Mouse (Mus musculus): ENCODE measurements around the gene B4galnt3. TPM values are rescaled to one million over a fixed set of nuclear protein-coding genes. Genes with fewer than 3 reads are reported as not detected.

Gene B4galnt3
- polyA plus RNA-seq, 1 experiment: 0.10 TPM

DNA sequence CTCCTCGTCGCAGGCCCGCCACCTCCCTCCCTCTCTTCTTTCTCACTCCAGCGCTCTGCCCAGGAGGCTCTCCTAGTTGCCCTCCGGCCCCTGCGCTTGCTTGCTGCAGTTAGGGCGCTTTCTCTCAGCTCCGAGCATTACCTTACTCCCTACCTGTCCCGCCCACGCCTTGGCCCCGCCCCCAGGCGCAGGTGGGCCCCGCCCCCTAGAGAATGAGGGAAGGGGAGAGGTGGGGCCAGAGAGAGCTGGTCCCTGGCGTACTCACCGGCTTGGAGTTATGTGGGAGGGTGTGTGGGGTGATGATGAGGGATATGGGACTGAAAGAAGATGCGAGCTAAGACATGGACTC is 400 bp upstream of the B4galnt3 start:
- Histone ChIP-seq H3K4me3 (no peak overlapping the region), H3K27me3 (ENCODE audit: control insufficient read depth, insufficient read depth, insufficient read length) (peaks cover 21% of the 10 kb centered on the region), H3ac (ENCODE audit: control insufficient read depth, insufficient read length) (peak overlapping the region; percentile 6), H3K36me3 (ENCODE audit: control insufficient read depth, insufficient read depth) (no peaks in the 10 kb centered on the region), H3K4me2 (ENCODE audit: low read depth) (peak overlapping the region; percentile 55), H3K79me2 (ENCODE audit: control insufficient read depth, insufficient read depth) (no peaks in the 10 kb centered on the region)
- TF ChIP-seq MYOD1 (IDR thresholded peaks at IDR 0.05; ENCODE audit: control insufficient read depth in 1 of 3, insufficient read length in 2 of 3, low read depth in 2 of 3) (no peak), SRF (IDR thresholded peaks at IDR 0.05; ENCODE audit: control insufficient read depth, insufficient read length, low read depth) (no peak), REST (IDR thresholded peaks at IDR 0.05; ENCODE audit: insufficient read depth, insufficient read length) (no peak), CEBPB (IDR thresholded peaks at IDR 0.05; ENCODE audit: insufficient read depth, poor library complexity, severe bottlenecking) (no peak), USF1 (IDR thresholded peaks at IDR 0.05; ENCODE audit: low read depth) (no peak), TCF12 (IDR thresholded peaks at IDR 0.05; ENCODE audit: insufficient read depth, poor library complexity, severe bottlenecking) (no peak), MAX (IDR thresholded peaks at IDR 0.05; ENCODE audit: low read depth) (no peak), POLR2AphosphoS2 (IDR thresholded peaks at IDR 0.05; ENCODE audit: insufficient read length, low read depth) (no peak), POLR2A (IDR thresholded peaks at IDR 0.05; ENCODE audit: insufficient read length, low read depth) (no peak), TCF3 (IDR thresholded peaks at IDR 0.05; ENCODE audit: insufficient read length, low read depth) (no peak), MYOG (IDR thresholded peaks at IDR 0.05; ENCODE audit: control insufficient read depth in 1 of 3, insufficient read depth in 1 of 3, insufficient read length in 2 of 3, low read depth in 2 of 3) (no peak), E2F4 (IDR thresholded peaks at IDR 0.05; ENCODE audit: insufficient read depth) (no peak)

- Histone ChIP-seq H3K4me2 (ENCODE audit: low read depth) (no peak overlapping the region), H3K27me3 (ENCODE audit: control insufficient read depth, insufficient read depth, insufficient read length) (peaks cover 26% of the 10 kb centered on the region), H3K79me2 (ENCODE audit: control insufficient read depth, insufficient read depth) (no peaks in the 10 kb centered on the region), H3K36me3 (ENCODE audit: control insufficient read depth, insufficient read depth) (no peaks in the 10 kb centered on the region), H3K4me3 (no peak overlapping the region), H3ac (ENCODE audit: control insufficient read depth, insufficient read length) (no peak overlapping the region)
- TF ChIP-seq SRF (IDR thresholded peaks at IDR 0.05; ENCODE audit: control insufficient read depth, insufficient read length, low read depth) (no peak), TCF12 (IDR thresholded peaks at IDR 0.05; ENCODE audit: insufficient read depth, poor library complexity, severe bottlenecking) (no peak), POLR2A (IDR thresholded peaks at IDR 0.05; ENCODE audit: insufficient read length, low read depth) (no peak), TCF3 (IDR thresholded peaks at IDR 0.05; ENCODE audit: insufficient read length, low read depth) (no peak), E2F4 (IDR thresholded peaks at IDR 0.05; ENCODE audit: insufficient read depth) (no peak), POLR2AphosphoS2 (IDR thresholded peaks at IDR 0.05; ENCODE audit: insufficient read length, low read depth) (no peak), MAX (IDR thresholded peaks at IDR 0.05; ENCODE audit: low read depth) (no peak), MYOG (IDR thresholded peaks at IDR 0.05; ENCODE audit: control insufficient read depth in 1 of 3, insufficient read depth in 1 of 3, insufficient read length in 2 of 3, low read depth in 2 of 3) (no peak), MYOD1 (IDR thresholded peaks at IDR 0.05; ENCODE audit: control insufficient read depth in 1 of 3, insufficient read length in 2 of 3, low read depth in 2 of 3) (no peak), REST (IDR thresholded peaks at IDR 0.05; ENCODE audit: insufficient read depth, insufficient read length) (no peak), USF1 (IDR thresholded peaks at IDR 0.05; ENCODE audit: low read depth) (no peak), CEBPB (IDR thresholded peaks at IDR 0.05; ENCODE audit: insufficient read depth, poor library complexity, severe bottlenecking) (no peak)
Measured at GRCm38 (mm10) chr6:120291396-120292009, 2.9 kb downstream of the B4galnt3 start.

DNA sequence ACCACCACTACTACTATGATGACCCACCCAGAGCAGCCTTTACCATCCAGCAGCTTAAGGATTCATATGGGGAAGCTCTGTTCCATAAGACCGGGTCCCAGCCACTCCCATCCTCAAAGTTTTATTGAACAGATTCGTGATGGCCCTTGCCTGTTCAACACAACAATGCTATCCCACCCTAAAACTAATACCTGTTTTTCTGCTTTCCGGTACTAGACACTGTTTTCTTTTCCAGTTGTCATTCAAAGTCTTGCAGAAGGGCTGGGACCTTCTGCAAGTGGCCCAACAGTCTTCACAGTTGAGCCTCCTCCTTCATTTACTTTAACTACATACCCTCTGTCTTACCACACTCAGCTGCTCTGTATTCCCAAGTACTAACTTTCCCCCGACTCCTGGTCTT is 4.9 kb downstream of the B4galnt3 start:
- Histone ChIP-seq H3K27me3 (ENCODE audit: control insufficient read depth, insufficient read depth, insufficient read length) (peaks cover 19% of the 10 kb centered on the region), H3K36me3 (ENCODE audit: control insufficient read depth, insufficient read depth) (no peaks in the 10 kb centered on the region), H3K4me3 (no peak overlapping the region), H3ac (ENCODE audit: control insufficient read depth, insufficient read length) (no peak overlapping the region), H3K79me2 (ENCODE audit: control insufficient read depth, insufficient read depth) (no peaks in the 10 kb centered on the region), H3K4me2 (ENCODE audit: low read depth) (no peak overlapping the region)
- no peak for TF ChIP-seq CEBPB (IDR thresholded peaks at IDR 0.05; ENCODE audit: insufficient read depth, poor library complexity, severe bottlenecking)
- TF ChIP-seq MYOG (IDR thresholded peaks at IDR 0.05; ENCODE audit: control insufficient read depth in 1 of 3, insufficient read depth in 1 of 3, insufficient read length in 2 of 3, low read depth in 2 of 3): no peak
- no peak for TF ChIP-seq POLR2A (IDR thresholded peaks at IDR 0.05; ENCODE audit: insufficient read length, low read depth)
- no peak for TF ChIP-seq POLR2AphosphoS2 (IDR thresholded peaks at IDR 0.05; ENCODE audit: insufficient read length, low read depth)
- no peak for TF ChIP-seq MYOD1 (IDR thresholded peaks at IDR 0.05; ENCODE audit: control insufficient read depth in 1 of 3, insufficient read length in 2 of 3, low read depth in 2 of 3)
- no peak for TF ChIP-seq USF1 (IDR thresholded peaks at IDR 0.05; ENCODE audit: low read depth)
- no peak for TF ChIP-seq REST (IDR thresholded peaks at IDR 0.05; ENCODE audit: insufficient read depth, insufficient read length)
- no peak for TF ChIP-seq TCF12 (IDR thresholded peaks at IDR 0.05; ENCODE audit: insufficient read depth, poor library complexity, severe bottlenecking)
- TF ChIP-seq E2F4 (IDR thresholded peaks at IDR 0.05; ENCODE audit: insufficient read depth): no peak
- no peak for TF ChIP-seq SRF (IDR thresholded peaks at IDR 0.05; ENCODE audit: control insufficient read depth, insufficient read length, low read depth)
- TF ChIP-seq TCF3 (IDR thresholded peaks at IDR 0.05; ENCODE audit: insufficient read length, low read depth): no peak
- no peak for TF ChIP-seq MAX (IDR thresholded peaks at IDR 0.05; ENCODE audit: low read depth)

DNA sequence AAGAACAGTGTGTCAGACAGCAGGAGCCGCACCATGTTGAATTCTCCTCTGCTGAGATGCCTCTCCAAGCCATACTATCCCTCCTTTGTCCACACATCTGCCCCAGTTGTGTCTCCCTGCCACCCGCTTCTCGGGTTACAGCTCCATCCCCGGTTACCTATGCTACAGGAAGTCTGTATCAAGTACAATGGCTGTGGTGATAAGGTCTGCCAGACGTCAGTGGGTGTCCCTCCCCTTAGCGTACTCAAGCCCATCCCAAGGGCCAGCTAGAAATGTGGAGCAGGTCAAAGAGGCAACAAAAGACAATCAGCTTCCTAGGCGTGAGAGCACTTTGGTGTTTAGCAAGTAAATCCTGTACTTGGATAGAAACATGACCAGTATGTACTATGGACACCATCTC is 5.8 kb downstream of the B4galnt3 start:
- Histone ChIP-seq H3K79me2 (ENCODE audit: control insufficient read depth, insufficient read depth) (no peaks in the 10 kb centered on the region), H3K36me3 (ENCODE audit: control insufficient read depth, insufficient read depth) (no peaks in the 10 kb centered on the region), H3ac (ENCODE audit: control insufficient read depth, insufficient read length) (no peak overlapping the region), H3K4me2 (ENCODE audit: low read depth) (no peak overlapping the region), H3K27me3 (ENCODE audit: control insufficient read depth, insufficient read depth, insufficient read length) (peaks cover 11% of the 10 kb centered on the region), H3K4me3 (no peak overlapping the region)
- TF ChIP-seq TCF3 (IDR thresholded peaks at IDR 0.05; ENCODE audit: insufficient read length, low read depth): no peak
- no peak for TF ChIP-seq MYOD1 (IDR thresholded peaks at IDR 0.05; ENCODE audit: control insufficient read depth in 1 of 3, insufficient read length in 2 of 3, low read depth in 2 of 3)
- no peak for TF ChIP-seq POLR2AphosphoS2 (IDR thresholded peaks at IDR 0.05; ENCODE audit: insufficient read length, low read depth)
- TF ChIP-seq REST (IDR thresholded peaks at IDR 0.05; ENCODE audit: insufficient read depth, insufficient read length): no peak
- no peak for TF ChIP-seq MYOG (IDR thresholded peaks at IDR 0.05; ENCODE audit: control insufficient read depth in 1 of 3, insufficient read depth in 1 of 3, insufficient read length in 2 of 3, low read depth in 2 of 3)
